Mouse (Mus musculus): Measurements from ENCODE around the gene Sorcs2. TPM values are rescaled to one million over a fixed set of nuclear protein-coding genes. Genes with fewer than 3 reads are reported as not detected.

Sorcs2 gene
- total RNA-seq, 2 experiments from 2014 or later = 56.9 to 60.9 TPM

GRCm38 (mm10) chr5:36359535-36360243 is 38.2 kb downstream of the Sorcs2 start:
- DNase-seq (ENCODE audit: low spot score in 2 of 2) = peak; percentile 41 to 66

DNA sequence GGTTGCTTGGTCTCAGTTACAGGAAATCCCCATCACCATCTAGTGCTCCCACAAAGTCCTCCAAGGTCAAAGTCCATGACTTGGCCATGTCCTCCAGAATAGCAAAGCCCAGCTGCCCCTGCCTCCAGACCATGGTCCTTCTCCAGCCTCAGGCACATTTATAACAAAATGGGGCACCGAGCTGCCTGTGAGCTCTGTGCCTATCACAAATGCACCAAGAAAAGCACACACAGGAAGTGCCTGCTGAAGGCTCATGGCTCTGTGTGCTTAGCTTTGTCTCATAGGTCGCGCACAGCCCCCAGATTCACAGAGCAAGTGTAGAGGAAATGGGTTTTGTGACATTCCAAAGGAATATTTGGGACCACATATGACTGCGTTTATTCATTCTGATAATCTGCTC is 39.8 kb downstream of the Sorcs2 start:
- no peak for DNase-seq (ENCODE audit: low spot score in 2 of 2)

DNA sequence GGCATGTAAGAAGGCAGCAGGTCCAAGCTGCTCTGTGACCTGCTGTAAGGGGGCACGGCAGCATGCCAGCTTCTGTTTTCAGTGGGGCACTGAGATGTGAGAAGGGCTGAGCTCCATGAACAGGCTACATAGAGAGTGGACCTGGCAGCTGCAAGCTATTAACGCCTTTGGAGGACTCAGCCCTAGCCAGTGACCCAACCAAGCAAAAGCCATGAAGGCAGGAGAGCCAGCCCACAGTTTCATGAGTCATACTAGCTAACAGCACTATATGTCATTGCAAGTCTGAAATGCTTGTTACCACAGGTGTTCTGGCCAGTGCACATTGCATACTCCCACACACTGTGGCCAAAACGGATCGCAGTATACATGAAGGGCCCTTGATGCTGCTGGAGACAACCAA is 41.3 kb downstream of the Sorcs2 start:
- no peak for DNase-seq (ENCODE audit: low spot score in 2 of 2)

- no peak for DNase-seq (ENCODE audit: low spot score in 2 of 2)
Measured at GRCm38 (mm10) chr5:36355683-36356082, 42.3 kb downstream of the Sorcs2 start.

DNA sequence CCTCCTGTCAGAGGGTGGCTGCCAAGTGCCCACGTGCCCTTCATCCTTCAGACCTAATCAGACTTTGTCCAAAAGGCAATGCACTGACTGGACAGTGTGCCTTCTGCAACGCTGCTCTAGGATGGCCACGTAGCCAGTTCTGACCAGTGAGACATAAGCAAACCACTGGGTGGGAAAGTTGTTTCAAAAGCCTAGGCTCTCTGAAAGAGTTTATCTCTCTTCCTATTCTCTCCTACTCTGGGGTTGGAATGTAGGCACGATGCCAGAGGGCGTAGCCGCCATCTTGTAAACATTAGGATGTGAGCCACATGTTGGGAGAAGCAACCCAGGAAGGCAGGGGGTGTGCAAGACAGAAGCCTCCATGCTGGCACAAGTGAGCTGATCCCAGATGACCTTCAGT is 44.3 kb downstream of the Sorcs2 start:
- no peak for DNase-seq (ENCODE audit: low spot score in 2 of 2)

DNA sequence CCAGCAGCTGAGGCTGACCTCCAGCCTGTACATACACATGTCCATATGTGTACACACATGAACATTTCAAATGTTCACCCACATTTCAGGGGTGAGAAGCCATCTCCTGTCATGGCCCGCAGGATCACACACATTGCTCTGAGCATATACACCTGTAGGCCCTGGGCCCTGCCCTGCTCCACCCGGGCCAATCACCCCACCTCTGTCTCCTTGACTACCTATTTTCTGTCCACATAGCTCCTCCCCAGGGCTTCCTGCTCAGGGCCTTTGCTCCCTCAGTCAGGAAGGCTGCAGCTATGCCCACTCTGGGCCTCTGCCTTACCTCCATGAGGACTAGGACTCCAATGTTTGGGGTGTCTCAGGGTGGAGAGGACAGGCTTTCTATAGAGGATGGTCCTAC is 44.7 kb downstream of the Sorcs2 start:
- DNase-seq (ENCODE audit: low spot score in 2 of 2) = no peak

- DNase-seq (ENCODE audit: low spot score in 2 of 2) = no peak
Measured at GRCm38 (mm10) chr5:36346698-36347097, 51.2 kb downstream of the Sorcs2 start.

DNA sequence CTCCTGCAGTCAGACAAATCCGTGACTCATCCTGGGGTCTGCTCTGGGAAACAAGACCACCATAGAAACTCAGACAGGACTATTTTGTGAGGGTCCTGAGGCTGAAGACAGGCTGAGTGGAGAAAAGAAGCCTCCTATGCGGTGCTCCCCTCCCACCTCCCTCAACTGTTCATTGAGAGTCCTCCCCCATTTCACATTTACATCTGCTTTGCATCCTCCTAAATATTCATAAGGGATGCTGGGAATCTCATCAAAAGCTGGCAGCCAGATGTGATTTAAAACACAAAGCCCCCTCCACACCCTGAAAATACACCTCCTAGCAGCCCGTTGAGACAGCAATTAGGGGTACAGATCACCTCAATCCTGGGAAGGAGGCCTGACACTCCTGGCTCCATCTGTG is 58.7 kb downstream of the Sorcs2 start:
- DNase-seq (ENCODE audit: low spot score in 2 of 2) = no peak

GRCm38 (mm10) chr5:36336252-36336651 is 61.7 kb downstream of the Sorcs2 start:
- DNase-seq (ENCODE audit: low spot score in 2 of 2) = peak; percentile 43 to 59

DNA sequence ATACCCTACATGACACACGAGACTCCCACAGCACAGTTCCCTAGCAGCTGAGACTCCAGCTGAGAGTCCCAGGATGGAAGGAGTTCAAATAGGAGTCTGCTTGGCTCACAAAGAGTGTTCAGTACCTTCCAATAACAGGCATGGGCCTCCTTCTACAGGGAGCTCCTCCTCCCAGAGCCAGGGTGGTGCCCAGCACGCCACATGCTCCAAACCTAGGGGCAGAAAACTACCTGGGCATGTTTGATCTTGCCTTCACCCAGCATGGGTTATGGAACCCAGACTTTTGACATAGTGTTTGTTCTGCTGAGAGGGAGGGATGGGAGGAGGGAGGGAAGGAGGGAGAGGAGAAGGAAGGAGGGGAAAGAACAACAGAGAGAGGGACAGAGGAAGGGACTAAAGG is 62.3 kb downstream of the Sorcs2 start:
- no peak for DNase-seq (ENCODE audit: low spot score in 2 of 2)

- DNase-seq (ENCODE audit: low spot score in 2 of 2) = no peak
Measured at GRCm38 (mm10) chr5:36334227-36334626, 63.7 kb downstream of the Sorcs2 start.

DNA sequence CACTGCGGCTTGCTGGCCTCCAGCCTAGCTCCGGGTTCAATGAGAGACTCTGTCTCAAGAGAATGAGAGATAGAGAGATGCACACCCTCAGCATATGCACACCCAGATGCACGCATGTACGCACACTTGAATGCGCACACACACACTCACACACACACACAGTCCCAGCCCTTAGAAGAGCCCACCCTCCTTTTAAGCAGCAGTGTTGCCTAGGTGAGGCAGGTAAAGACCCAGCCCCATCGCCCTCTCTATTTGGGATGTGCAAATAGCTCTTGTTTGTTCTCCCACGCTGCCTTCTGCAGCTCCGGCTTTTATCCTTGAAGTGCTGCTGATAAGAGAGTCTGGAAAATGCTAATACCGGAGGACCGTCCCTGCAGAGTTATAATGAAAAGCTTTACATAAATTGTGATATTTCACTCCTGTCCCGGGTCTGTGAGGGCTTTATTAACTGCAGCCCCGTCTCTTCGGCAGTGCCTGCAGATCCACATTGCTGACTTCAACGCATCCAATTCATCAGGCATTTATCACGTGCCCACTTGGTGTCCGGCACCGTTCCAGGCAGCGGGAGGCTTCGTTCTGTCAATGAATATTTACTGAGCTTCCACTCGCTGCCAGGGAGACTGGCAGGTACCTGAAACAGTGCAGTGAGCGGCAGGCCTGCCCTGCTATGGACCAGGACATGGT is 67.3 kb downstream of the Sorcs2 start:
- peak; percentile 64 to 78 for DNase-seq (ENCODE audit: low spot score in 2 of 2)

DNA sequence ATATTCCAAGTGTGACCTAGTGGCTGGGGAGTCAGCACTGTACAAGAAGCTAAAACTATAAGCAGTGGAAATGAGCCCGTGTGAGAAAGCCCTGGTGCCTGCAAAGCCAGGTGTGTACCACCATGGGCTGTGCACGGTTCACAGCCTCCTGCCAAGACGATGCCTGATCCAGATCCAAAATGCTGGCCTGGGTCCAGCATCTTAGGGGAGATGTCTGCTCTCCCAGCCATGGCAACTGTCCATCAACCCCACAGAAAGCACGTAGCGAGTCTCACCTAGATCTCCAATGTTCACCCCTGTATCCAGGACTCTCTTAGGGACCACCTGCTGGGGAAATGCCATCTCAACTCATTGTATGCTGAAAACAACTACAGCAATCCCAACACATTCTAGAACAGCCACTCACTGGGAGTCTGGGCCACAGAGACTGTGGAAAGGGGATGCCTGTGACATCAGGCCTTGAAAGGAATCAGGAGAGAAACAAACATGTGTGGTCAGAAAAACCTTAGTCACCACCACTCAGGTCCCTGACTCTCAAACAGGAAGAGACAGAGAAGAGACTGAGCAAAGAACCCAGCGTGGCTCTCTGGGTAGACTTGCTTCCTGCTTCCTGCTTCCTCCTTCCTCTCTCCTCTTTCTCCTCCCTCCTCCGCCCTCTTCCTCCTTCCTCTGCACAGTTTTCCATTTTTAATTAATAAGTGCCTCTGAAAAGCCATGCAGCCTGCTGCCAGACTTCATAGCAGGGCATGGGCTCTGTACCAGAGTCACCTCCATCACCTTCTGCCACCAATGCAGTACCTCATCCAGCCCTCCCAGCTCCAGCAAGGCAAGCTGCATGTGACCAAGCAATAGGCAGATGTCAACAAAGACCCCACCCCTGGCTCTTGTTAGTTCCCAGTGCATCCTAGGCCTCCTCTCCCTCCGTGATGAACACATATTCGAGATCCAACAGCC is 71.6 kb downstream of the Sorcs2 start:
- no peak for DNase-seq (ENCODE audit: low spot score in 2 of 2)

- DNase-seq (ENCODE audit: low spot score in 2 of 2) = peak; percentile 79 to 84
Measured at GRCm38 (mm10) chr5:36324140-36324572, 73.8 kb downstream of the Sorcs2 start.

- DNase-seq (ENCODE audit: low spot score in 2 of 2) = peak; percentile 81 to 86
Measured at GRCm38 (mm10) chr5:36323526-36323925, 74.4 kb downstream of the Sorcs2 start.

GRCm38 (mm10) chr5:36321581-36321980 is 76.4 kb downstream of the Sorcs2 start:
- DNase-seq (ENCODE audit: low spot score in 2 of 2) = no peak

DNA sequence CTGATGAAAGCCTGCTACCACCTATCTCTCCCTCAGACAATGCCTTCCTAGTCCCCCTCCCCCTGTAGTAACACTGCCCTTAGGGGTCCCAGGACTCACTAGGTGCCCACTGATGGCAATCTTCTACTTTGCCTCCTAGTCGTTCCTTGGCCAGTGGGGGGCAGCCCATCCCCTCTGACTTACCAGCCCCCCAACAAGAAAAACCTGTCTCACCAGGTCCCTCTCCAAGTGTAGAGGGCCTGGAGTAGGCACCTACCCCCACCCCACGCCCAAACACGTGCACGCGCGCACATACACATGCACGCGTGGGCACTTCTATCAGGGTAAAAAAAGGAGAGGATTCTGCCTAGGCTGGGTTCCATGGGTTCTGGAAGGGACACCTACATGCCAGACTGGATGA is 77.3 kb downstream of the Sorcs2 start:
- DNase-seq (ENCODE audit: low spot score in 2 of 2) = no peak

- DNase-seq (ENCODE audit: low spot score in 2 of 2) = no peak
Measured at GRCm38 (mm10) chr5:36317641-36318368, 80.1 kb downstream of the Sorcs2 start.

GRCm38 (mm10) chr5:36315106-36315505 is 82.8 kb downstream of the Sorcs2 start:
- DNase-seq (ENCODE audit: low spot score in 2 of 2) = no peak

- DNase-seq (ENCODE audit: low spot score in 2 of 2) = peak; percentile 68 to 74
Measured at GRCm38 (mm10) chr5:36313353-36314079, 84.4 kb downstream of the Sorcs2 start.

All from layer of hippocampus, postnatal 10 days (tissue).